Mouse (Mus musculus): ENCODE results near the gene Mindy1.

DNA sequence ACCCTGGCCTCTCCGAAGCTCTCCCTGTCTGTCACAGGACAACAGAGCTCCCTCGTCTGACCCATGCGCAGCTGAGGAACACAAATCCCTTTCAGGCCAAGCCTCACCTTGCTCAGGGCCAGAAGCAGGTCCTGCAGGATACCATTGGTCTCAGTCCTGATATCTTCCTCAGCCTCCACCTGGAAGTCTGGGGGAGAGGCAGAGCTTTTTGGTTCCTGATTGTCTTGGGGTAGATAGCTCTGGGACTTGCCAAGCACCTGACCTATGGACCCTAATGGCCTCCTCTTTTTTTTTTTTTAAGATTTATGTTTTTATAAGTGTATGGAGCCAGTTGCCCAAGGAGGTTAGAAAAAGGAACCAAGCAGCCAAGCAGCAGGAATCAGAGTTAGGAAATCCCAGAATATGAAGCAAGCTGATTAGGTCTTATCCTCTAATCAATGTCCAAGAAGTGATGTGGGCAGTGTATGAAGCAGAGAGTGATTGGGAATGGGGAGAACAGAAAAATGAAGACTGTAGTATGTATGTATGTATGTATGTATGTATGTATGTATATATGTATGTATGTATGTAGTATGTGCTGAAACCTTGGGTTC lies 20.2 kb downstream of the Mindy1 start:
- TF ChIP-seq POLR2AphosphoS2 (IDR thresholded peaks at IDR 0.05; ENCODE audit: insufficient read length, low read depth) (no peak), POLR2A (IDR thresholded peaks at IDR 0.05; ENCODE audit: insufficient read length, low read depth) (no peak), MAX (IDR thresholded peaks at IDR 0.05; ENCODE audit: low read depth) (no peak), REST (IDR thresholded peaks at IDR 0.05; ENCODE audit: insufficient read depth, insufficient read length) (no peak), USF1 (IDR thresholded peaks at IDR 0.05; ENCODE audit: low read depth) (no peak), MYOD1 (IDR thresholded peaks at IDR 0.05; ENCODE audit: control insufficient read depth in 1 of 3, insufficient read length in 2 of 3, low read depth in 2 of 3) (no peak), MYOG (IDR thresholded peaks at IDR 0.05; ENCODE audit: control insufficient read depth in 1 of 3, insufficient read depth in 1 of 3, insufficient read length in 2 of 3, low read depth in 2 of 3) (no peak)
